Mouse (Mus musculus): ENCODE data around the gene Tmc5.
A peak's percentile ranks its signal among the peaks of the same experiment; 100 is the strongest.

Tmc5 gene

DNA sequence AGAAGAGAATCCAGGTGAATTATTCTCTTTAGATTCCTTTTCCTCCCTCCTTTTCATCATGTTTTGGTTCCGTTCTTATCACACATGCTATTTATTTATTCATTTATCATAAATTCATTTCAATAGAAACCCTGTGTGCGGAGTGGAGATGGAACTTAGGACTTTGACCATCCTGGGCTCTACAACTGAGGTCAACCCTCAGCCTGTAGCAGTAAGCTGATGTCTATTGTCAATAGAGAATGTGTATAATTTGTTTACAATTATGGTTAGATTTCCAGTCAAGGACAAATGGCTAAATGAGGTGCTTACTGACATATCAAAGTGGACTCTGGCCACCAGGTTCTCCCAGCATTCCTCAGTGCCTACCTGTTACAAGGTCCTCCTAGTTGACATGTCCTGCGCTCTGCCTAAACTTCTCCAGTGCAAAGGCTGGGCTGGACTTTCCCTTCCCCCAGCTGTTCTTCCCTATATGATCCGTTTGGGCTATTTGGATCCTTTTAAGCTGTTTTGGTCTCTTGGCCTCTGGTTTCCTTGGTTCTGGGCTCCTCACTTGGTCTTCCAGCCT, 14.2 kb downstream of the Tmc5 start:
- no peak for DNase-seq (ENCODE audit: low spot score)

DNA sequence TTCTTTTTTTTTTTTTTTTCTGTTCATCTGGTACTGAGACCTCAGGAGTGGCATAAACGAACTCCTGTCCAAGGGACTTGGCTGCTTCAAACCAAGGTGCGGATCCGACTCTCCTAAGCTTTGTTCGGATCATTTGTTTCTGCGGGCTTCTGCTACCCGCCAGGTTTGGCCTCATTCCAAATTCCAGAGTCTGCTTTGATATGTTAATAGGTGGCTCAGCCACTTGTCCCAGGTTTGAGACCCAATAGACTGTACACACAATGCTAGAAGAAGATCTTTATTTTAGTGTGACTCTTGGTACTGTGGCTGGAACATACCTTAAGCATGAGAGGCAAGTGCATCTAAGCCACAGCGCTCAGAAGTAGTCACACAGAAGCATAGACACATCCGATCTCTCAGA, 14.8 kb downstream of the Tmc5 start:
- no peak for DNase-seq (ENCODE audit: low spot score)

DNA sequence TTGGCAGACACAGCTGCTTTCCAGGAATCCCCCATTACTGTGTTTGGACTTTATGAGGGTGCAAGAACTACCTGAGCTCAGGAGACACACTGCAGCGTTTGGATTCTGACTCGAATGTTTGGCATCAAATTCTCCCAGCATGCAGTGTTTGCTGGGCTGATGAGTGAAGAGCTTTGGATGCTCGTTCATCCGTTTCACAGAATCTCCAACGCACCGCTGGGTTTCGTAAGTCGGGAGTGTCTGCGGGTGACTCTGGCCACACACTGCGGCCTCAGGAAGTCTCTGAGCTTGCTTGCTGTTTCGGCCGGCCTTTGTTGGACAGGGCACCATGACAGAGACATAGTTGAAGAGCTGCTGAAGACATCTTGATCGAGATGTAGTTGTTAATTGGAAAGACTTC, 17.0 kb downstream of the Tmc5 start:
- no peak for DNase-seq (ENCODE audit: low spot score)

DNA sequence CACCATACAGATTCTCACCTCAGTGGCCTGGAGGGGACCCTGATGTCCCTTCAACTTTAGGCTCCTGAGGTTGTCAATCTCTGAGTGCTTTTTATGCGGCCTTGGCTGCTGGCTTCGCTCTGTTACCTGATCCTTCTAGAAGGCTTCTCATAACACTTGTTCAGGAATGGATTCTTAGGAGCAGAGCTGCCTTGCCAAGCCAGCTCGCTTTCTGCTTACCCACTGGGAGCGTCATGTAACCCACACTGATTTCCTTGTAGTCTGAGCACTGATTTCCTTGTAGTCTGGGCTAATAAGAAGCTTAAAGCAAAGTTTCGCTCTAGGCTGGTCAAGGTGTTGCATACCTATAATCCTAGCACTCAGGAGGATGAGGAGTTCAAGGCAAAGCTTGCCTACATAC, 21.0 kb downstream of the Tmc5 start:
- no peak for DNase-seq (ENCODE audit: low spot score)

DNA sequence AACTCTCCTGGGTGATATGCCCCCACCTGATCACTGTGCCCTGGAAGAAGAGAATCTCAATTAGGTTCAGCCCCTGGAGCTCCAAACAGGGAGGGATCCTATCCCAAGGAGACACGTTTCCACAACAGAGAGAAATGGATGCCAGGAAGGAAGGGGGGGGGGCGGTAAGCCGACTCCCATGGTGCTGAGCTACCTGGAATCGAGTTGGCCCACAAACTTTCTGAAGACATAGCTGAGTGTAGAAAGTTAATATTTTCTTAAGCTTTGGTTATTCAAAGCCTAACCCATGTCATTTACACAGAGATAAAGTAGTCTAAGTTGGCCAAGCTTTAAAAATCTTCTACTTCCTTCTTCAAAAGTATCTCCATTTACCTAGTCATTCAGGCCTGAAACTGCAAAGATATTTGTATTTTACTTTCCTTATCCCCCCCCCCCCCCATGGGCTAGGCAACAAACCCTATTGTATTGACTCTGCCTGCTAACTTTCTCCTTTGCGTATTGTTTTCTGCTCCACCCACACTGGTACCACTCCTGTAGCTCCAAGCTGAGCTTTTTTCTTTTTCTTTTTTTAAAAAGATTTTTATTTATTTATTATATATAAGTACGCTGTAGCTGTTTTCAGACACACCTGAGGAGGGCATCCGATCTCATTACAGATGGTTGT, 23.3 kb downstream of the Tmc5 start:
- no peak for DNase-seq (ENCODE audit: low spot score)

DNA sequence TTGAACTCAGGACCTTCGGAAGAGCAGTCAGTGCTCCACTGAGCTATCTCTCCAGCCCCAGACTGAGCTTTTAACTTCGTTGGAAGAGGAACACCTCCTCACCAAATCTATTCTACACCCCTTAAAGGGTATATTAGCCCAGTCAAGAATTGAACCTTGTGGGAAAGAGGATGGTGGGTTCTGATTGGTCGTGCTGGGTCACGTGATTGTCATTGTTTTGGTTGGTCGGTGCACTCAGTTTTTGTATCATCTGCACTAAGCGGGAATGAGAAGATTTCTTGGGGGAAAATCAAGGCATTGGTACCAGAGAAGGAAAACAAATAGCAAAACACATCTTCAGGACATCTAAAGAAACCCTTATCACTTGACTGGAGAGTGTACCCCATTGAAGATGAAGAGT, 24.0 kb downstream of the Tmc5 start:
- no peak for DNase-seq (ENCODE audit: low spot score)

DNA sequence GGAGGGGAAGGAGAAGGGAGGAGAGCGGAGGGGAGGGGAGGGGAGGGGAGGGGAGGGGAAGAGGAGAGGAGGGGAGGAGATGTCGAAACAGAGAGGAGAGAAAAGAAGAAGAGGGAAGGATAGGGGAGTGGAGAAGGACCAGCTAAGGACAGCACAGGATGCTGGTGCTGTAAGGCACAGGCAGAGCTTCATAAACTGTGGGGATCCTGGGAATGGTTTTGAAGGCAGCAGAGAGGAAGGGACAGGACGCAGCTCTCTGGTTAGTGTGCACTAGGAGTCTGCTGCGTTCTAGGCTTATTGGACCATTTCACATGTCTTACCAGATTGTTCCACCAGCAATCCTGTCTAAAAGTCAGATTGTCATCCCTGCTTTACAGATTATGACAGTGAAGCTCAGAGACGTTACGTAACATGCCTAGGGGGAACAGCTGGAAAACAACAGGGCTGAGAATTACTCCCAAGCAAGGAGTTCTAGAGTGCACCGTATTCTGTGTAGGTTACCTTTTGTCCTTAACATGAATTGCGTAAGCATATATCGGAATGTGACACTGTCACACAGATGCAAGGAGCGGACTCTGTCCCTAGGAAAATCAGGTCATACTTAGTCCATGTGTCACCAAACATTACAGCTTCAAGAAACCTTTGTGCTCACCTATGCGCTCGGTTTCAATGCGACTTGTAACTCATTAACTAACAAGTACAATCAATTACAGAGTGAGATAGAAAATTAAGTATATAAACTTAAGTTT, 30.6 kb downstream of the Tmc5 start:
- no peak for DNase-seq (ENCODE audit: low spot score)

DNA sequence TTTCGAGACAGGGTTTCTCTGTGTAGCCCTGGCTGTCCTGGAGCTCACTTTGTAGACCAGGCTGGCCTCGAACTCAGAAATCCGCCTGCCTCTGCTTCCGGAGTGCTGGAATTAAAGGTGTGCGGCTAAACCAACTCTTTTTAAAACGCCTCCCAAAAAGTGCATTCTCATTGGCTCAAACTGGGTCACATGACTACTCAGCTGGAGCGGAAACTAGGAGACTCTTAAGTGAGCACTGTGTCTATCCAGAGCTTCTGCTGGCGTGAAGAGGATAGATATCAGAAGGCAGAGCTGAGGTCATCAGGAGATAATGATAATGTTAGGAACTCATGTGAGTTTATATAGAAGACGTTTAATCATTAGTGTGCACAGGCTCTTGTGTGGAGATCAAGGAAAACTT, 36.0 kb downstream of the Tmc5 start:
- DNase-seq (ENCODE audit: low spot score): no peak

DNA sequence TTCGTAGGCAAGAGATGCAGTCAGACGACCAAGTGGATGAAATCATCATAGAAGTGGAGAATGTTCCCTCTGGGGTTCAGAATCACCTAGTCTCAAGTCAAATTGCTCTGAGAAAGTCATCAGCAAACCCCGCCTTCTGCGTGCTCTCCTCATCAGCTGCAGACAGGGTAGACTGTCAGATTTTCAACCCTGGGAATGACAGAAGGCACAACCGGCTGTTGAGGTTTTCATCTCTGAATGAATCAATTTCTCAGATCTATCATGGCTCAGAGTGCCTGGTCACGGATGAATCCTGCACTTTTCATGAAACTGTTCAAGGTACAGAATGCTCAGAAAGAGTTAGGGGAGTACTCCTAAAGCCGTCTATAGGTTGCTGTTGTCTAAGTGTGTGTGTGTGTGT, 36.9 kb downstream of the Tmc5 start:
- DNase-seq (ENCODE audit: low spot score): no peak

DNA sequence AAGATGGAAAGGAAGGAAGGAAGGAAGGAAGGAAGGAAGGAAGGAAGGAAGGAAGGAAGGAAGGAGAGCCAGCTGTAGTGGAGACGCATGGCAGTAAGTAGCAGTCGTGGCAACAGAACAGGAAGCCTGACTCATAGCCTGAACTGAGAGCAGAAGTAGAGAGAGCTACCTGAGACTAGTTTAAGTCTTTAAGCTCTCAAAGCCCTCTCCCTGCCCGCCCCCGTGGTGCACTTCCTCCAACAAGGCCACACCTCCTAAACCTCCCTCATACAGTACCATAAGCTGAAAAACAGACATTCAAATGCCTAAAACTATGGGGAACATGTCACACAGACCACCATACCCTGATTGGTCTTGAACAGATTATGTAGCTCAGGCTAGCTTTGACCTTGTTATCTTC, 40.4 kb downstream of the Tmc5 start:
- DNase-seq (ENCODE audit: low spot score): no peak

DNA sequence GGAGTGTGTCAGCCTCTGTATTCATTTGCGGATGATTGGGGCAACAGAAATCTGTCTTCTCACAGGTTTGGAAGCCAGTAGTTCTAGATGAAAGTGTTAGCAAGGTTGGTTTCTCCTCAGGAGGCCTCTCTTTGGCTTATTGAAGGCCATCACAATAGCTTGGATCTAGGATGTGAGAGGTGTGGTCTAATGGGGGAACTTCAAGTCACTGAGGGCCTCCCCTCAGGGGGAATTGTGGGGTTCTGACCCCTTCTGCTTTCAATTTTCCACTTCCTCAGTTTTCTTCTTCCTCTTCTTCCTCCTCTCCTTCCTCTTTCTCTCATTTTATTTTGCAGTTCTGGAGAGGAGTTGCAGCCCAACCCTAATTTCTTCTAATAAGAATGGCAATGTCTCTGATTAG, 49.1 kb downstream of the Tmc5 start:
- no peak for DNase-seq (ENCODE audit: low spot score)

DNA sequence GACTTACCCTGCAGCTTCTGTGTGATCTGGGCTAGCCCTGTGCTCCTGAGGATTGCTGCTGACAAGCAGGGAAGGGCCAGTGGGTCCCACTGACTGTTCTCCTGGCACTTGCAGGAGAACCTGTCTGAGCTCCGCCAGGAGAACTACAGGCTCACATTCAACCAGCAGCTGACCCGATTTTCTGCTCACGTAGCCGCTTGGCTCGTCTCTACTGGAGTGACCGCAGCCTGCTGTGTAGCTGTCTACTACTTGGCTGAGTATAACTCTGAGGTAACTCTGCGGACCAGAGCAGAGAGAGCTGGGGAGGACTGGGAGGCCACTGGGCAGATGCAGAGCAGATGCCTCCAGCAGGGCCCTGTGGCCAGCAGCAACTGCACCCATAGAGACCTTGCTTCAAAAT, 52.2 kb downstream of the Tmc5 start:
- no peak for DNase-seq (ENCODE audit: low spot score)

DNA sequence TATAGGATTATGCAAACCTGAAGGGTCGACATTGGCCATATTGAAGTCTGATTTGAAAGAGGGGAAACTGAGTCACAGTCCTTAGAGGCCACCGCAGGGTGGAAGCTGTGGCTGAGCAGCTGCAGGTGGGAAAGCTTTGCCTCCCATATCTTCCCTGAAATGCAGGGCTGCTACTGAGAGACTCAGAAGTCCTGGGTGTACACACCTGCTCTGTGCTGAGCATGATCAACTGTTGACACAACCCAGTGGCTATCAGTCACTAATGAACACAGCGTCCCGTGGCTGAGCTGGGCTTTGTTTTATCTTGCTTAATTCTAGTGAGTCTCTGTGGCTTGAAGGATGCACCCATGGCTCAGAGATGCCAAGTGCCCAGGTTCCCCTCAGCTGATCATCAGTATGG, 53.0 kb downstream of the Tmc5 start:
- DNase-seq (ENCODE audit: low spot score): no peak

DNA sequence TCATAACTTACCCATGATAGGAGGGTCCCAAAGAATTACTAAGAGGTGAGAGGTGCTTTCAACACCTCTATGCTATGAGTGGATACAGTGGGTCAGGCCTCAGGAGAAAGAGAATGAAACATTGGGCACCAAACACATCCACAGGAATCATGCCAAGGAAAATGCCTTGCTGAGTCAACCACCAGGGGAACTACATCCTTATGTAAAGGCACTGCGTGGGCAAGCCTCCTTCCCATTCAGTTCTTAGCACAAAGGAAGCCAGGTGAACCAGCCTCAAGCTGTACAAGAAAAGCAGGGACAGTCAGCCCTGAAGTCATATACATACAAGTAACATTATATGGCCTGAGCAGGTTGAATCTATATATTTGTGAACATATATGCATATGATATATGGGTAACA, 53.8 kb downstream of the Tmc5 start:
- no peak for DNase-seq (ENCODE audit: low spot score)

DNA sequence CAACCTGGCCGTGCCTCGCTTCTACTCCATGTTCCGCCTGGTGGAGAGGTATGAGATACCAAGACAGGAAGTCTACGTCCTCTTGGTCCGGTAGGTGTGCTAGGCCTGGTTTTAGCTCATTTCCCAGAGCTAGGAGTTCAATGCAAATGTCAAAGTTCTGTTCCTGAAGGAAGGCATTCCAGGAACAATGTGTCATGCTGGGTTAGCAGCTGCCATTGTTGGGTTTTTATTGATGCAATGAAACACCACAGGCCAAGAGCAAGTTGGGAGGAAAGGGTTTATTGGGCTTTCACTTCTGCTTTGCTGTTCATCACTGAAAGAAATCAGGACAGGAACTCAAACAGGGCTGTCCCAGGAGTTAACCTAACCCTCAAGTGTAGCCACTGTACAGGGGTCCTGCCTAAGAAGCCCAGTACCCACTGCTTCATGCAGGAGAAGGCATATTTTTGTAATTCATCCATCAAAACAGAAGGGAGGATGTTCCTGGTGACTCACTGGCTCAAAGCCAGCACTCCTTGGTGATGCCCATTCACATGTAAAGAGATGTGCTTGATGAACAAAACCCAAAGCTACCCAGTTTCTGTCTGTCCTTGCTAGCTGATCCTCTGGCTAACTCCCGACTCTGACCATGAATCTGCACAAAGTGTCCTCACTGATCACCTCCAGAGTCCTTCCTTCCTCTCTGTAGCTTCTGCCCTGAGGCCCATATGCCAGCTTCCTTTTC, 55.6 kb downstream of the Tmc5 start:
- DNase-seq (ENCODE audit: low spot score): no peak

DNA sequence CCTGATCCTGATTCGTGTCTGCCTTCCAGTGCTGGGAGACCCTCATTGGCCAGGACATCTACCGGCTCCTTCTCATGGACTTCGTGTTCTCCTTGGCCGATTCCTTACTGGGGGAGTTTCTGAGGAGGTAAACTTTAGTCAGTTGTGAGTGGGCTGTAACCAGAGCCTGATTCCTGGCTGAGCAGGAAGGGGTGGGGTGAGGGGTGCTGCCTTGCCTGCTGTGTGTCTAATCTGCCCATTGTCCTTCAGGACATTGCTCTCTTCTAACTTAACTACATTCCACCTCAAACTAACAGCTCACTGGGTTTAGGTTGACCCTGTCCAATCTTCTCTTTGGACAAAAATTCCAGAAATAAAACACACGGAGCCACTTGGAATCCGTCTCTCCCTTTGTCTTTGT, 59.6 kb downstream of the Tmc5 start:
- no peak for DNase-seq (ENCODE audit: low spot score)

DNA sequence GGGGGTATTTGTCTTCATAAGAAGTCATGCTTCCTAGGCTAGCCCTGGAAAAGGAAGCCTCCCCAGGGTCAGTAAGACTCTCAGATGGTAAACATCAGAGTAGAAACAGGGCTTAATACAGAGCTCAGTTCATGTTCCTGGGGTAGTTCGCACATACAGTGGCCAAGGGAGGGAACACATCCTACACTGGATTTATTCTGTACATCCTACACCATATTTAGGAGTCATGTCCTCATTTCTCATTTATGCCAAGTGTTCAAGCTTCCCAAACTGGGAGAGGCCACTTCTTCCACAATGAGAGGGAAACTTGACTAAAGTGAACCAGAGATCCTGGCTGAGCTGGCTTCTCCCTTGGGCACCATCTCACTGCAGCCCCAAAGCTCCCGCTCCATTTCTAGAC, 70.7 kb downstream of the Tmc5 start:
- DNase-seq (ENCODE audit: low spot score): no peak

DNA sequence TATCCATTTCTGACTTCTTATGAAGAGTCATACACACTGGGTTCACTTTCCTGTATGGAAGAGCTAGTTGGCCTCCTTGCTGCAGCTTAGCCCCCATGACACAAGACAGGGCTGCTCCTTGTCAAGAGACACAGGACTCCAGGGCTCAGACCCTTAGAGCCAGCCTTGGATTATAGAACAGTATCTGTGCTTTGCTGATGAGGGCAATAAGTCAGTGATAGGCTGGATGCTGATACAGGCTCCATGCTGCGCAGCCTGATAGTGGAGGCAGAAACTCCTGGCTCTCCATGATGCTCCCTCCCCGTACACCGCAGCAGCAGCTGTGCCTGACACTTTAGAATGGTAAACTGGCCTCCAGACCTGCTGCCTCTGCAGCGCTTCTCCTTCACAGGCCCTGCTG, 73.0 kb downstream of the Tmc5 start:
- no peak for DNase-seq (ENCODE audit: low spot score)

DNA sequence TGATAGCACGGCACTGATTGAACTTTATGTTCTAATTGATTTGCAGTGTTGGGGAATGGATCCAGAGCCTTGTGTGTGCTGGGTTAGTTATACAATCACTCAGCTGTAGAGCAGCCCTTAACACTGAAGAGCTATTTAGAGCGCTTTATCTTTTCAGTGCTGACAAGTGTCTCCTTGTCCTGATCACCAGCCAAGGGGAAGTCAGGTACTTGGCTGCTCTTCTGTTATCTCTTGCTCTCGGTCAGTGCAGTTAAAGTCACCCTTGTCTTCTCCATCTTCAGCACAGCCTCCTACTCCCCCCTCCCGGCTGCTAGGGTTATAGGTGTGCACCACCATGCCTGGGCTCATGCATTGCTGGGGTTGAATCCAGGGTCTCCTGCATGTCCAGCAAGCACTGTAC, 79.7 kb downstream of the Tmc5 start:
- DNase-seq (ENCODE audit: low spot score): no peak

DNA sequence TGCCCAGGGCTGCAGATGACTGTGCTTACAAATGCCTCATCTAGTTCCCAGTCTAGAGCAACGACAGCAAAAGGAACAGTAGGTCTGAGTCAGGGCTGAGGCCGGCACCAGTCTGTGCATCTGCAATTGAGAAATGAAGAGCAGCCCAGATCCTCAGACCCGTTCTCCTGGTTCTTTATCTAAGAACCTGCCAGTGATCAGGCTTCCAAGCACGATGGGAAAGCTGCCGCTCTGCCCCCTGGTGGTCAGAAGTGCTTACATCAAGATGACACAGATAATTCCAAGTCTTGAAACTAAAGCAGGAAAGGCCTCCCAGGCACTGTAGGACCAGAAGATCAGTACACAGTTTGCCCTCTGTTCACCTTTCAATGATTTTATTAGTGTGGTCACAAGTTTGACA, 91.1 kb downstream of the Tmc5 start:
- DNase-seq (ENCODE audit: low spot score): peak; percentile 17

DNA sequence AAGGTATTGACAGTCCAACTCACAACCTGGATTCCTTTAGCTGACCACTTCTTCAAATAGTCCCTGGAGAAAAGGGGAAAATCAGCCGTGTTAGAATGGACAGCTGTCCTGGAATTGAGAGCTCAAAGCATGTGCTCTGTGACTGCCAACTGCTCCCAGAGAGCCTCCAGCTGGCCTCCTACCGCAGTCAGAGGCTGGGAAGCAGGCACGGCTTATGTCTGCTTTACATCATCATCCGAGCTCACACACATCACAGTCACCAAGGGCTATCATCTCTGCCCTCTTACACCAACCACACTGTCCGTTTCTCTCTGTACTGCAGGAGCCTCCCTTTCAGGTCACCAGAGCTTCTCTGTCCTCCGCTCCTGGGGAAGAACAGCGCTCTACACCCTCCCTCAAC, 92.0 kb downstream of the Tmc5 start:
- DNase-seq (ENCODE audit: low spot score): no peak

DNA sequence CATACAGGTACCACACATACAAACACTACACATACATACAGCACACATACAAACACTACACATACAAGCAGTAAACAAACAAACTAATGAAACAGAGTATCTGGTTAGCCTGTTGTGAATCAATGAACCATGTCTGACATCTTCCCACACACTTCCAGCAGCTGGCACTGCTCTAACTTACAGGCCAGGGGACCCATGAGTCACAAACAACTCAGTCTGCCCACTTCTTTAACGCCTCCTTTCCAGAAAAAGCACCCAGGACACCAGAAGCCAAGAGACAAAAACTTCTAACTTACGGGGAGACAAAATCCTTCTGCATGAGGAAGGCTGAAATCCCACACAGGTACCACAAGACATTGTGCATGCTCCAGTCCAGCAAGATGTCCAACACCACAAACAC, 94.2 kb downstream of the Tmc5 start:
- DNase-seq (ENCODE audit: low spot score): no peak

DNA sequence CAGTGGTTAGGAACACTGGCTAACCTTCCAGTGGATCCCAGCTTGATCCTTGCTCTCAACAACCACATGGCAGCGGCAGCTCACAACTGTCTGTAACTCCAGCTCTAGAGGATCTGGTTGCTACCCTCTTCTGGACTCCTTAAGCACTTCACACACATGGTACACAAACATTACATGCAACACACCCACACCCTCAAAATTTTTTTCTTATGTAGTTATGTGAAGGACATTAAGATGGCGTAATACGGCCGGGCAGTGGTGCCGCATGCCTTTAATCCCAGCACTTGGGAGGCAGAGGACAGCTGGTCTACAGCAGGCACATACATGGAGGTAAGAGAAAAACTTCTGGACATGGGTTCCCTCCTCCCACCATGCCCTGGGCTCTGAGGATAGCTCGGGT, 99.0 kb downstream of the Tmc5 start:
- no peak for DNase-seq (ENCODE audit: low spot score)

Data from spleen, adult 12 weeks (tissue).